Mouse (Mus musculus) erythroblast, embryonic 14.5 days (primary cell): ENCODE measurements at regions not wholly inside any gene's neighbourhood (a gene's known extent, or its start where the extent isn't known, plus 50 kb on each side); places are given as distances from the start of the nearest gene placed in this dataset.

Experiments used
- GATA1 ChIP-seq: IDR thresholded peaks from 2 replicates; pipeline ENCODE4 v1.6.1; 2012; ENCODE audit warnings: low read length, inconsistent platforms, mixed read lengths
- TAL1 ChIP-seq: IDR thresholded peaks from 3 replicates; pipeline ENCODE4 v1.6.1; 2012; ENCODE audit warnings: low read length, inconsistent platforms, mixed read lengths

DNA sequence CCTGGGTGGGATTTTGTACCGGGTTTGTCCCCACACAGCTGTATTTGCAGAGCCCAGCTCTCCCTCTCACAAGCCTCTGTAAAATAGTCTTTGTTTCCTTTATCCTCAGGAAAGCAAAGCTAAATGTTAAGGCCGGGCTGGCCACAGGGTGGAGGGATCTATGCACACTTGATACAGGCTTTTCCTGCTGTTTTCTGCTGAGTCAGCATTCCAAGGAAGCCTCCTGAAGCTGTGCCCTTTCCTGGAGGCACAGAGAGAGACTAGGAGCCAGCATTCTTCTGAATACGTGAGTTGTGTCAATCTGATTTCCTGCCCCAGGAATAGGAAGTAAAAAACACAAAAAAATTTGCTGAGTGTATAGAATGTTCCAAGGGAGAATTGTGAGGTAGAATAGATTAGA, 322.2 kb downstream of the Tshz3 start:
- TF ChIP-seq GATA1 (no peak), TAL1 (no peak)
